Mouse (Mus musculus) limb, embryonic 12.5 days (tissue): ENCODE measurements around the gene Esr1. TPM values are rescaled to one million over a fixed set of nuclear protein-coding genes. Genes with fewer than 3 reads are reported as not detected.

Source experiments
- ATAC-seq: fragments of 200-750 bp; cut with Nextera tagmentation; 2 replicates; pipeline ENCODE4 v1.8.0; 2017; ENCODE audit warnings: low read depth, moderate TSS enrichment; ENCODE audit not compliant: insufficient number of reproducible peaks, insufficient read depth, low FRiP score, low TSS enrichment
- H3K27ac ChIP-seq: fragments of 300-500 bp; sonication (generic); 2 replicates; pipeline ENCODE4 v1.5.1; 2016; ENCODE audit warnings: mild to moderate bottlenecking, moderate library complexity
- H3K27me3 ChIP-seq: fragments of 300-500 bp; sonication (generic); 2 replicates; pipeline ENCODE4 v1.6.1; 2016; ENCODE audit warnings: mild to moderate bottlenecking, moderate library complexity
- H3K36me3 ChIP-seq: fragments of 300-500 bp; sonication (generic); 2 replicates; pipeline ENCODE4 v1.6.1; 2016; ENCODE audit warnings: mild to moderate bottlenecking, moderate library complexity
- H3K4me1 ChIP-seq: fragments of 300-500 bp; sonication (generic); replicated peaks from 2 replicates; pipeline ENCODE4 v1.6.1; 2016
- H3K4me2 ChIP-seq: fragments of 300-500 bp; sonication (generic); 2 replicates; pipeline ENCODE4 v1.6.1; 2016; ENCODE audit warnings: mild to moderate bottlenecking, moderate library complexity
- H3K4me3 ChIP-seq: fragments of 300-500 bp; sonication (generic); replicated peaks from 2 replicates; pipeline ENCODE4 v1.5.1; 2016; ENCODE audit warnings: mild to moderate bottlenecking
- H3K9ac ChIP-seq: fragments of 300-500 bp; sonication (generic); replicated peaks from 2 replicates; pipeline ENCODE4 v1.6.1; 2016; ENCODE audit warnings: mild to moderate bottlenecking, moderate library complexity
- H3K9me3 ChIP-seq: fragments of 300-500 bp; sonication (generic); 2 replicates; pipeline ENCODE4 v1.6.1; 2016; ENCODE audit warnings: mild to moderate bottlenecking, moderate library complexity
- WGBS: fragments of 180-500 bp; shearing (Covaris S2); methylation state at CpG from one replicate; pipeline ENCODE4 v1.1.7; 2016; 5-methylcytosine and 5-hydroxymethylcytosine counted together
- polyA plus RNA-seq: library from polyadenylated mRNA; unstranded; fragments of >200 nt; fragmentation: Nextera tagmentation; extraction: Ambion mirVana; gene quantifications from 2 replicates; pipeline ENCODE4 v1.2.1, GENCODE M21; 2016

The Esr1 gene
- polyA plus RNA-seq, 1 experiment from 2014 or later, result 1.1 TPM

DNA sequence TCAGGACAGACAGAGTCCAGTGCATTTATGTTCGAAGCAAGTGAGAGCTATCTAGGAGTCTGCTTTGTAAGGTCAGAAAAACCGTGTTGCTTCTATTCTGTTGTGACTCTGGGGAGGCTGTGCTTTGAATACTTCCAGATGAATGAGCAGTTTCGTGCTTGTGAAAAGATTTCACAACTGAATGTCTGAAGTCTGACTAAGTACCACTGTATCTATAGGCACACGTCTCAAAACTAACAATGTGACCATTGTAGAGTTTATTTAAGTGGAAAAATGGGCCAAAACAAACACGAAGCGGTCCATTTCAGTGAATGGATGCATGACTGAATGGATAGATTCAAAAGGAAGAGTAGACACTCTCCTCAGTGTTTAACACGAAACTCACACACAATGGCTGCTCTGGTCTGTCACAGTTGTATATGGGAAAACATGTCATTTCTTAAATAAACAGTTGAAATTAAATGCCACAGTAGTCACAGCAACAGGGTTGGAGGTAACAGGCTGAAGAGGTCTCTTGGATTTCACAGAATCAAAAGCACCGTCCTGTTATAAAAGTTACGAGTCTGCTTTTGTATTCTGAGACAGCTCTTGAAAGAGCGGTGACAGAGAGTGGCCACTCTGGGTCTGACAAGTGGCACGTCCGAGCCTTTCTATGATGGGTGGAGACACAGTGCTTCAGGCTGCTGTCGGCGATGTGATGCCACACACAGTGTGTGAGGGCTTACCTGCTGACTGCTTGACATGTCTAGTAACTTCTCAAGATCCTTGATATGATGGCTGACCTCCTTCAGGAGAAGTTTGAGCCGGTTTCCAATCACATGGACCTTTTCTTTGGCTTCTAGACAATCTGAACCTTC lies 421.0 kb downstream of the Esr1 start:
- no peak for ATAC-seq
- Histone ChIP-seq H3K4me3 (no peak overlapping the region), H3K4me2 (no peak overlapping the region), H3K4me1 (no peaks in the 10 kb centered on the region), H3K9ac (no peak overlapping the region), H3K36me3 (peaks cover 10% of the 10 kb centered on the region; the same call in 1 of the 2 replicates), H3K27ac (no peak overlapping the region), H3K27me3 (no peaks in the 10 kb centered on the region), H3K9me3 (no peaks in the 10 kb centered on the region)
- 85% methylated on average over 15 of the region's 15 CpGs for WGBS

DNA sequence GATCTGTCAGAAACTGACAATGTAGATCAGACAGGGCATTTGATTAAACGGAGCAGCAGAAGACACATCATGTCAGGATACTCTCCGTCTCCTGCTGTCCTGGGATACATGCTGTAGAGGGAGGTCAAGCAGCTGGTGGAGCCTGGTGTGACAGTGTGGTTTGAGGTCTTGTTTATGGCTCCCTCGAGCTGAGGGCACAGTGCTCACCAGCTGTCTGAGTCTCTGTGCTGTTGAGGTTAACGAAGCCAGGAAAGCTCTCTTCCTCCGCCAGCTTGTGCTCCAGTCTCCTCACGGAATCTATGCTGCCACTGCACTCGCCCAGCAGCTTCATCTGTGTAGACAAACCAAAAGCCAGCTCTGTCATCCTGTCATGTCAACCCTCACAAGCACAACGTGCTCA lies 429.9 kb downstream of the Esr1 start:
- ATAC-seq, result no peak
- H3K9me3 ChIP-seq, result no peaks in the 10 kb centered on the region
- 65% methylated on average over 8 of the region's 8 CpGs for WGBS
- H3K36me3 ChIP-seq, result peaks cover 10% of the 10 kb centered on the region; the same call in 1 of the 2 replicates
- no peak overlapping the region for H3K4me2 ChIP-seq
- no peak overlapping the region for H3K27ac ChIP-seq
- no peak overlapping the region for H3K4me3 ChIP-seq
- no peaks in the 10 kb centered on the region for H3K4me1 ChIP-seq
- no peaks in the 10 kb centered on the region for H3K27me3 ChIP-seq
- H3K9ac ChIP-seq, result no peak overlapping the region

DNA sequence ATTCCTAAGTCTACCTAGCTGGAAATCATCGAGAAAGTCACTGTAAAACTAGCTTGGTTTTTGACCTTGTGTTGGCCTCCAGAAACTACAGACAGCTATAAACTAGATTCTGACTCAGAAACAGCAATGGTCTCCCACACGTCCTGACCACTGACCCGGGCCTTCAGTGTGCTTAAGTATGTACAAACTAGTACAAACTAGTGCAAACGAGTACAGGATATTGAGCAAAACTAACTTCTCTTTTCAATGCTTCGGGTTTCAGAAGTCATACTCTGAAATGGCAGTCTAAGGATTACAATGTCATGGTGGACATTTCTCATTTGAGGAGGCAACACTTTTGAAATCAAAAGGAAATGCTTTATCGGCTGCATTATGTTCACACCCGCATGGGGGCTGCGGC lies 433.1 kb downstream of the Esr1 start:
- ATAC-seq, result no peak

DNA sequence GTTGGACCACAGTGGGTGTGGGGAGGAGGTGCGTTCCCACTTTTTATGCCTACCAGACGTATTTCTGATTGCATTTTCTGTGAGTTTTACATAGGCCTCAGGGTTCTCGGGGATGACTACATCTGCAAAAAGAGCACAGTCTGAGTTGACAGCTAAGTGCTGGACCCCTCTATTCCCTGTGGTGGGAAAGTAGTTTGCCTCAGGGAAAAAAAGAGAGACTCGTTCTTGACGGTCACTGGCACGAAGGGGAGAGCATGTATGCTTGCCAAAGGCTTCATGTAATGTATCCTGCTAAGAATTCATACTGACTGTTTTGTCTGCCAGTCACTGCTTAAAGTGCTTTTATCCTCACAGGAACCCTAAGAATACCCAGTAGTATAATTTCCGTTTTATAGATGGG lies 433.8 kb downstream of the Esr1 start:
- no peak overlapping the region for H3K4me2 ChIP-seq
- H3K9me3 ChIP-seq, result no peaks in the 10 kb centered on the region
- no peak overlapping the region for H3K9ac ChIP-seq
- no peaks in the 10 kb centered on the region for H3K27me3 ChIP-seq
- no peaks in the 10 kb centered on the region for H3K4me1 ChIP-seq
- no peak for ATAC-seq
- H3K27ac ChIP-seq, result no peak overlapping the region
- no peak overlapping the region for H3K4me3 ChIP-seq
- peaks cover 9% of the 10 kb centered on the region; the same call in 1 of the 2 replicates for H3K36me3 ChIP-seq
- WGBS, result 74% methylated on average over 7 of the region's 7 CpGs

More for the DNA sequence above, 433.1 kb downstream of the Esr1 start:
- no peak overlapping the region for H3K27ac ChIP-seq
- 85% methylated on average over 8 of the region's 8 CpGs for WGBS
- H3K4me1 ChIP-seq, result no peaks in the 10 kb centered on the region
- H3K4me2 ChIP-seq, result no peak overlapping the region
- H3K36me3 ChIP-seq, result peaks cover 10% of the 10 kb centered on the region; the same call in 1 of the 2 replicates
- no peak overlapping the region for H3K9ac ChIP-seq
- no peak overlapping the region for H3K4me3 ChIP-seq
- no peaks in the 10 kb centered on the region for H3K27me3 ChIP-seq
- H3K9me3 ChIP-seq, result no peaks in the 10 kb centered on the region

DNA sequence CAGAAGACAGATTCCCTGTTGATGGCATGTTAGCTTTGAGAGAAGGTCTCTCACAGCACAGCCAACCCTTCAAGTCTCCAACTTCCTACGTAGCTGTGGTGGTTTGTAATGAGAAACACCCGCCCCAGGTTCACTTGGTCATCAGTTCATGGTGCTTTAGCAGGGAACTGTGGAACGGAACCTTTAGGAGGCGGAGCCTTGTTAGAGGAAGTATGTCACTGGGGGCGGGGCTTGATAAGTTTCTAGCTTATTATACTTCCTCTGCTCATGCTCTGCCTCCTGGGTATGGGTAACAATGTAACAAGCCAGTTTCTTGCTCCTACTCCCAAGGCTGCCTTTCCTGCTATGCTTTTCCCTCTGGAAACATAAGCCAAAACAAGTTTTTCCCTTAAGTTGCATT lies 434.3 kb downstream of the Esr1 start:
- H3K4me2 ChIP-seq, result no peak overlapping the region
- no peaks in the 10 kb centered on the region for H3K27me3 ChIP-seq
- H3K36me3 ChIP-seq, result peaks cover 4% of the 10 kb centered on the region; the same call in 1 of the 2 replicates
- ATAC-seq, result no peak
- no peaks in the 10 kb centered on the region for H3K9me3 ChIP-seq
- H3K4me1 ChIP-seq, result no peaks in the 10 kb centered on the region
- no peak overlapping the region for H3K4me3 ChIP-seq
- H3K9ac ChIP-seq, result no peak overlapping the region
- 84% methylated on average over 5 of the region's 5 CpGs for WGBS
- no peak overlapping the region for H3K27ac ChIP-seq

Other genes starting within 250 kb of the Esr1 start
- 18.8 TPM in 2 replicates for gene Zbtb2, start 223.5 kb upstream of the Esr1 start, polyA plus RNA-seq
- 49.0 and 53.5 TPM in 2 replicates for gene Rmnd1, start 179.2 kb upstream of the Esr1 start, polyA plus RNA-seq
- gene Armt1, start 179.1 kb upstream of the Esr1 start, polyA plus RNA-seq, result 27.5 and 28.5 TPM in 2 replicates
- 0.06 and 0.24 TPM in 2 replicates for gene Ccdc170, start 129.1 kb upstream of the Esr1 start, polyA plus RNA-seq